Mouse (Mus musculus) kidney, adult 8-10 months (tissue): Measurements from ENCODE around the gene Ttll10.
A peak's percentile ranks its signal among the peaks of the same experiment; 100 is the strongest.

Source experiments
- DNase-seq, 2 experiments: peaks; one replicate each; pipeline ENCODE4 v3.0.0; 2022

Gene Ttll10

DNA sequence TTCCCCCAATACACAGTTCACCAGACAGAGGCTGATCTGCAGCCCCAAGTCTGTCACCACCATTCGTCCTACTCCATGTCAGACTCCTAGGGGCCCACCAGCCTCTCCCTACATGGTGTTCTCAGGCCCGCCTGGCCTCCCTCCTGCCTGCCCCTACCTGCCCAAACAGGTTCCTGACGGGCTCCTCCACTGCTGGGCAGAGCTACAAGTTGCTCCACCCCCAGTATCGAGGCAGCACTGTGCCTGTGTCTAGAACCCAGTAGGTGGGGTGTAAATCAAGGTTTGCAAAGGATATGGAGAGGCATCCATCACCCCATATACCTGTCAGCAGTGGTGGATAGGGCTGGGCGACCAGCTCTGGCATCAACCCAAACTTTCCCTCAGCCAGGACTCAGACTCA lies at the start of gene Ttll10:
Gene Ttll10, minus strand, starts transcription at position 154 of the 400 bp plus-strand sequence.
- DNase-seq = peak; percentile 61 to 79

DNA sequence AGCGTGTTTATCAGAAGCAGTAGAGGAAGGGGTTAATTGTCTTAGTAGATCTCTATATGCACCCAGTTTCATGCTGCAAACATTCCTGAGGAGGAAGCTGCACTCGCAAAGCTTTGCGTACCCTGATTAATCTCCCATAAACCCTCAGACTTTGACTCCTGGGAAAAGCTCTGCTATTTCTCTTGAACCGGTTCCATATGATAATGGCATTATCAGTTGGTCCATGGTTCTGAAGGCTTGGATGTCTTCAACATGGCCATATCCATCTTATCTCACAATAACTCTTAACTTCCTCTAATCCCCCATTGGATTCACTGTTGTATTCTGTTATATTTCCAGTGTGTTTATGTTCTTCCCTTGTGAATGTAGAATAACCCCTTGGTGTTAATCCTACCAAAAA lies 44.1 kb upstream of the Ttll10 start:
- no peak for DNase-seq

DNA sequence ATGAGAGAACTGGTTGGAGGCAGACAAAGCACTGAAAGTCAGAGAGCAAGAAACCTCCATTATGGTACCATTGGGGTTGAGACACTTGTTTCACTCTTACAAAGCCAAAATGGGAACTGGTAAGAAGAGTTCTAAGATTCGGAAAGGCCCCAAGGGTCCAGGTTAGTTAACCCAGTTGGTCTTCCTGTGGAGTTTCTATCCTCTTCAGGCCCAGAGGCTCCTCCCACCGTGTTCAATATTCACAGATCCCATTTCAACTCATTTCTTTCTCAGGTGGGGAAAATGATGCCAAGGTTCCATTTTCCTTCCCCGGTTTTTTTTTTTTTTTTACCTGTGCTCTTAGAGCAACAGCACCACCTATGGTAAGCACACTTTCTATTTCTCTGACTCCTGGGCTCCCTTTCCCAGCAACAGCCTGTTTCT lies 42.3 kb upstream of the Ttll10 start:
- DNase-seq = no peak

DNA sequence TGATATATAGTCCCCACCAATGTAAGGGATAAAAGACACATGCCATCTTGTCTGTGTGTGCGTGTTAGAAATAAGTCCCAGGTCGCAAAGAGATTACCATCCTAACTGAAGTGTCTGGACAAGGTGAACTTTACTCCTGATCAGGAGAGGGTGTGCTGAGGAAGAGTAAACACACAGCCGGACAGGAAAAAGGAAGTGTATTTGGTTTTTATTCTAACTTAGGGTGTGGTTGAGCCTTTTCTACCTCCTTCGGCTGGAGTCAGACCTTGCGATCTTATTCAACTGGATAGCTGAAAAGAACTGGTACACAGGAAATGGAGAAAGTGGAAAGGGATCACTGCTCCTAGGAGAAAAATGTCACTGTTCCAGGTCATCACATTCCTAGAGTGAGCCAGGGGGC lies 41.3 kb upstream of the Ttll10 start:
- no peak for DNase-seq

DNA sequence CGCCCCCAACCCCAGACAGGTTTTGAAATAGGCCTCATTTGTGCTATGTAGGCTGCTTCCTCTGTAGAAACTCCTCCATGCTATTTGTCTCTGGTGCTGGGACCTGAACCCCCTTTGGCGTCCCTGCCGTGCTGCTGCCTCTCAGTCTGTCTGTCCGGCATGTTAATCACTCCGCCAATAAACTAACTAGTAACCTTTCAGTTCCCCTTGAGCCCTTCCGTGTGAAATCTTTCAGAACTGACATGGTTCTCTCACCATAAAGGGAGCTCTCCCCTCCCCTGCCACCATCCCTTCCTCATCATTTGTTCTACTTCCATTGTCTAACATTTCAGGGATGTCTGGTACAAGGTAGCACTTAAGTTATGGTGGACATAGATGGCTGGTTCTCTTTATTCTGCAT lies 40.2 kb upstream of the Ttll10 start:
- DNase-seq = no peak

DNA sequence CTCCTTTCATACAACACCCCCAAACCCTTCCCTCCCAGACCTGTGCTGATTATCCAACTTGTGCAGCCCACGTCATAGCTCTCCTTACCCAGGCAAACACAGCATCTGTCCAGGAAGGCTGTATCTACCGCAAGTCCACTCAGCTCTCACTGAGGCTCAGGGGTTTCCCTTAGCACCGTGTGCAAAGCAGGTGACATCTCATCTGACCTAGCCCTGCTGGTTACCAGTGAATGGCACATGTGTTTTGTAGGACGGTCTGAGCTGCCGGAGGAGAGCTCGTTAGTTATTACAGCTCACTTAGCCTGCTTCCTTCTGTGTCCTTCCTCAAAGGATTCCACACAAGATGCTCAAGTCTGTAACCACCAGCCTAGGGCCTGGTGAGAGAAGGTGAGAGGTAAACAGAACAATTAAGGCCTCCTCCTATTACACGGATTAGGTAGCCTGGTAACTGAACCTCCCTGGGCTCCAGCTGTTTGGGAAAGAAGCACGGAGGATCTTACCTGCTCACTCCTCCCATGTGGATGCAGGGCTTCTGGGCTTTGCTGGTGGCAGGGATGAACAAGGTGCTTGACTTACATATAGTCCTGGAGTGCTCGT lies 38.7 kb upstream of the Ttll10 start:
- DNase-seq = no peak

DNA sequence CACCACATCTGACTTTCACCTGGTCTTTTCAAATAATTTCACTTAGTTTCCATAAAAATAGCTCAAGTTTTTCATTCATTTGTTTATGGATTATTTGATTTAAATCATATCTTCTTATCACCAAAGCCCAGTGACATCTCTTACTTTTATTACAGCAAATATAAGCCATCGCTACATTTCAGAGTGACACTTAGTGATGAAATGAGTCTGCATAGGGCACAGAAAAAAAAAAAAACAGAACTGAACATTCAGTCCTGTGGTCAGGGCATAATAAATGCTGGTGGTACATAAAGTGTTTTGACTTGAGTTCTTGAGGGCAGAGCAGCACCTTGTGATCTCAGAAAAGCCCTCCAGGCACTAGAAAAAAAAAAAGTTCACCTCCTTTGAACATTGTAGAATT lies 37.0 kb upstream of the Ttll10 start:
- DNase-seq = no peak

DNA sequence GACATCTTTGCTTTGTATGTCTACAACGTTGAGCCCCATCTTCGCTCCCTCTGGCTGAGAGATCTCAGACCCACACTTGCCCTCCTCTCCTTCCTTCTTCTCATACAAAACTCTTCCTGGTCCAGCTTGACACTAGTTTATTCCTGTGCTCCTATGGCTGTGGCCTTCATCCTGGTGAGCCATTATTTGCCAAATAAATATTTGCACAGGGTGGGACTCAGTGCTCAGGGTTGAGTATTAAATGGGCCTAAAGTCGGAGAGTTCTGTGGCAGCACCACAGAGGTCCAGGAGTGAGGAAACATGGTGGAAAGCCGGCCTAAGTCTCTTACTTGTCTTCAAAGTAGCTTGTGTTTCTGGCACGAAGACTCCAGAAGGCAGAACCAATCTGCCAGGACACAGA lies 34.5 kb upstream of the Ttll10 start:
- DNase-seq = no peak

DNA sequence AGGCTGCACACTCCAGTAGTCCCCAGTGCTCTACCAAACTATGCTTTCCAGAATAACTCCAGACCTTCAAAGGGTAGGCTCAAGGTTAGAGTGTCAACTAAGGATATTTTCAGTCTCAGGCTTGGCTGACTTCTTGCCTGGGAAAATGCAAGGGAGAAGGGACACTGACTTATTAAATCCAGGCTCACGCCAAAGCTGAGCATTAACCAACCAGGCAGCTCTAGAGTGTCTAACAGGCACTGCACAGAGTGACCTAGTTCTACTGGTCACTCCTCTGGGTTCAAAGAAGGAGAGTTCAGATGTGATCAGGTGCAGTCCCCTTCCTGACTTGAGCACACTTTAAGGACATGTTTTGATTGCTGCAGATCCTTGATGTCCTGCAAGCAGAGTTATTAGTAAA lies 33.6 kb upstream of the Ttll10 start:
- peak; percentile 47 to 69 for DNase-seq

DNA sequence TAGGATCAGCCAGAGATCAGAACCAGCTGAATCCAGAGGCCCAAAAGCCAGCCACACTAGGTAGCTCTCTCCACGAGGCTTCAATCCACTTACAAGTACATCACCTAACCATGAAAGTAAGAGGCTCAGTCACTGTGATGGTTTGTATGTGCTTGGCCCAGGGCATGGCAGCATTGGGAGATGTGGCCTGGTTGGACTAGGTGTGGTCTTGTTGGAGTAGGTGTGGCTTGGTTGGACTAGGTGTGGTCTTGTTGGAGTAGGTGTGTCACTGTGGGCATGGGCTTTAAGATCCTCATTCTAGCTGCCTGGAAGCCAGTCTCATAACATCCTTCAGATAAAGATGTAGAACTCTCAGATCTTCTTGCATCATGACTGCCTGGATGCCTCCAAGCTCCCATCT lies 32.0 kb upstream of the Ttll10 start:
- no peak for DNase-seq

DNA sequence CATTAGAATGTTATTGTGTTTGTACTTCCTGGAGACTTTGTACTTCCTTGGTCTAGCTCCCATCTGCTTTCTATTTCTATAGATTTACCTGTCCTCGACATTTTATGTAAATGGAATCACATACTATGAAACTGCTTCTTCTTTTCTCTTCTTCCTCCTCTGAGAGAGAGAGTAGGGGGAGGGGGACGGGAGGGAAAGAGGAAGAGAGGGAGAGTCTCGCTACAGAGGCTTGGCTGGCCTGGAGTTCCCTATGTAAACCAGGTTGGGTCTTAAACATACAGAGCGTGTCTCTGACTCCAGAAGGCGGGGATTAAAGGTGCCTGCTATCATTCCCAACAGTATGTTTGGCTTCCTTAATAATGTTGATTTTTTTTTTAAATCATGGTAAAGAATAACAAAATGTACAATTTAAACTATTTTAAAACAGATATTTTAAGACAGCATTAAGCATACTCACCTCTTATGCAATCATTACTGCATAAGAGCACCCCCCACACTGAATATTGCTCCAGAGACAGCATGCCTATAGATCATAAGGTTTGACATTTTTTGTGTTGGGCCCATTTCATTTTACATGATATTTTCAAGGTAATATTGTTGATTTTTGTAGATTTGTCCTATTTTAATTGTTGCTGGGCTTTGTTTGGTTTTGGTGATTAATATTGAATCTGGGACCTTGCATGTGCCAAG lies 28.3 kb upstream of the Ttll10 start:
- DNase-seq = no peak

DNA sequence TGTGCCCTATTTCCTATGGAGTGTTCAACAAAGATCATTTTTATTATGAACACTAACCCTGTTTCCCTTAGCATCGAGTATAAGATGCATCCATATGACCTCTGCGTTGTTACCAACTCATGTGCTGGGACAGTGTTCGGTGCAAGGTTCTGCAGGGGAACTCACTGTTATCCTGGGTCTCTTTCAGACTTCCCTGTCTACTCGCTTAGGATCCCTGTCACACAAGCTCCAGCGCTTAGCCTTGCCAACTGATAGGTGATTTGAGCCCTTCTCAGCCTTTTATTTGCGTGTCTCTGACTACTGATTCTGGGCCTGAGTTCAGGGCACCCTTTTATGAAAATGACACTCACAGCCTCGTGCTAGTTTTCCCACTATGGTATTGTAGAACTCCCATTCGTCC lies 26.0 kb upstream of the Ttll10 start:
- no peak for DNase-seq

DNA sequence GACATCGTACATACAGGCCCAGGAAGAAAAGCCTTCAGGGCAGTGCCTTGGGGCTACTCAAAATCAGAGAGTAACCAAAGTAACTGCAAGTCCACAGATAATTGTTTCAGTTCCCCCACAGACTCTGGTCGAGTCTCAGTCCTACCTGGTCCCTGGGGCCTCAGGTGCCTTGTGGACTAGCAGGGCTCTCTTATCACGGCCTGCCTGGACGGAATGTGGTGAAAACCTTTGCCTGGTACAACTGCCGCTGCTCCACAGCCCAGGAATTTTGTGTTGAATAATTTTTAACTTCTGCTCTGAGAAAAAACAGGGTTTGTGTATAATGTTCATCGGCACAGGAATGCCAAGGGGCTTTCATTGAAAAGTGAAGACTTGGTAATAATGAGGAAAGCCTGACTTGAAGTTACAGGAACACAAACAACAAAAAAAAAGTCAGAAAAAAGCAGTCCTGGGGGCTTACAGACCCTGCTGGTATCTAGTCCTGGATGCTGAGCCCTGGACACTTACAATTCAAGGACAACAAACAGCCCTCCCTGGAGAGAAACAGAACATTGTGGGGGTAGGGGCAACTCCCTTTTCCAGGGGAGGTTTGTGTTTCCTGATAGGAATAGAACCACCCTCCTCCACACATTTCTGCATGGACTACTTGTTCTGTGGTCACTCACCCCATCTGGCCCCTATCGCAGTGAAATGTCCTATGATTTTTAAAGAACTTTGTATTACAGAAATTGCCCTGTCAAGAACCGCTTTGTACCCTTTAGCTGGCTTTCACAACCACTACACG lies 25.1 kb upstream of the Ttll10 start:
- peak; percentile 77 to 81 for DNase-seq

DNA sequence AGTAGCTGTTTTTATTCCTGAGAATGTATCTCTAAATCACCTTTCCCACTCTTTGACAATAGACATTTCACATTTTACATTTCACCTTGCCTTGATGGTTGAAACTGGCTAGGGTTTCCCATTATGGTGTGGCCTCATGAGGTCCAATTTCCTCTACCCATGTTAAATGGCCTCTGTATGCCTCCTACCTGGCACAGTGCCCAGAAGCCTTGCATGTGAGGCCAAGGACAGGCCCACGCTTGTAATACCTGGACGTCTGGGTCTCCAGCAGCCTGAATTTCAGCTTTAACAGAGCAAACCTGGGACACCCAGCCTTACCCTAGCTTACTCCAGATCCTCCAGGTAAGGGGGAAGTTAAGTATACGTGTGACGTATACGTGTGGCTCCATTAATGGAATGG lies 24.1 kb upstream of the Ttll10 start:
- peak; percentile 89 to 91 for DNase-seq

DNA sequence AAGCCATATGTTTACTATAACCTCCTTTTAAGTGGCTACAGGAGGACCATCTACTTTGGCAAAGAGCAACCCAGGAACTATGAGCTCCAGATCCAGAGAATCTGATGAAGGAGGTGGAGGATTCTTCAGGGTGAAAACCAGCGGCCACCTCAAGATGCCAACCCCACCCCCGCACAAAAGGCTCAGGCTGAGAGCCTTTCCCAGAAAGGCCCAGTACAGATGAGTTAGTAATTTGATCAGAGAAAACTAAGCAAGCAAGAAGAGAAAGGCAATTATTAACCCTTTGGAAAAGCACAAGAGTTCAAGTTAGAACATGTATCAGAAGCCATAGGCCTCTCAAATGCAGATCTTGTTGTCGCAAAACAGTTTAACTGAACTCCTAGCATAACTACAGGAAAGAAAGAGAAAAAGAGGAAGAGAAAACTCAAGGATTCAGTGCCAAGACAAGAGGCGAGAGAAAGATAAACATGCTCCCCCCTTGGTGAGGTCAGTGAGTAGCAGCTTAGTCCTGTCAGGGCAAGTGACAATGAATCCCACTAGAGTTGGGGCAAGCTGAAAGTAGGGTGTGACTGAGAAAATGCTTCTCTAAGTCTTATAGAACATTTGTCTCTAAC lies 23.5 kb upstream of the Ttll10 start:
- DNase-seq = peak; percentile 61 to 64

DNA sequence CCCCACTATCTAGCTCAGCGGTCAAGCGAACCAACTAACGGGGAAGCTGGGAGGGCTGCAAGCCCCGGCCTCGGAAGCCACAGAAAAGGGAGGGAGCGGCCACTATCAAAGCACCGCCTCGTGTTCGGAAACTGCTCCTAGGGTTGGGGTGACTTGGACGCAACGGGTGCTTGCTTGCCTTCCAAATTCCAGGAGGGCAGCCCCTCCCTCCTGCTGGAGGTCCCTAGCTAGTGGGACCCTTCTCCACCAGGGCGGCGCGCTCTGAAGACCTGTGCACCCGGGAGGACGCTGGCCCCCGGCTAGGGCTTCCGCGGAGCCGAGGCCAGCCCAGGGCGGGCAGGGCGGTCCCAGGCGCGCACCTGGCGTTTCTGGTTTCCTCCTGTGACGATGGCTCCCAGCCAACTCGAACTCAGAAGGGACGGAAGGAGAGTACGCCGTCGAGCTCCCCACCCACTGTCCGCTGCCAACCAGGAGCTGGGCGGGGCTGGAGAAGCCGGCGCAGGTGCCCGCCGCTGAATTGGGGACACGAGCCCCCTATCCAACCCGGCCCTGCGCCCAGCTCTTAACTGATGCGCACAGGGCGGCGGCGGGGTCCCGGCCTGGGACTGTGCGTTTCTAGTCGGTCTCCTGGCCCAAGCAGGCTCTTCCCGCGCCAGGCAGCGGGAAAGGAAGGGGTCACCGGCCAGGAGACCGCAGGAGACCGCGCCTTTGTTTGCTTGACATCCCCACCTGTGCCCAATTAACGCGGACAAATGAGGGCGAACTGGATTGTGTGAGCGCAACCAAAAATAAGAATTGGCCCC lies 18.5 kb upstream of the Ttll10 start:
- DNase-seq = peak; percentile 76

DNA sequence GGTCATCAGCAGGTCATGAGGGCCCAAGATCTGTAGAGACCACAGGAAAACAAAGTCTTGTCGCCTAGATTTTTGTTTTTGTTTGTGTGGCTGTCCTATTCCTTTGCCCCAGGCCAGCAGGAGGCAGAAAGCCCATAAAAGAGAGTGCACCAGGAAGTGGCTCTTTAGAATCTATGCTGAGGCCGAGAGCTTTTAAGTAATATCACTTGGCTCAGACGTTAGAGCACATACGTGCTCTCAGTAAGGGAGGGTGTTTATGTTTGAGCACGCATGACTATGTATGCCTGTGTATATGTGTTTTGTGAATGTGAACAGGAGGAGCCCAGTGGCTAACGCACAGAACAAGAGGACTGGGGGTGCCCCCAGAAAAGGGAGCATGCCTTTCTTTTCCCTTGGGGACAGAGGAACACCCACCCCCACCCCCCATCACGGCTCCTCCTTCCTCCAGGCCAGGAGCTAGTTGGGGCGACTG lies 17.7 kb upstream of the Ttll10 start:
- DNase-seq = no peak

DNA sequence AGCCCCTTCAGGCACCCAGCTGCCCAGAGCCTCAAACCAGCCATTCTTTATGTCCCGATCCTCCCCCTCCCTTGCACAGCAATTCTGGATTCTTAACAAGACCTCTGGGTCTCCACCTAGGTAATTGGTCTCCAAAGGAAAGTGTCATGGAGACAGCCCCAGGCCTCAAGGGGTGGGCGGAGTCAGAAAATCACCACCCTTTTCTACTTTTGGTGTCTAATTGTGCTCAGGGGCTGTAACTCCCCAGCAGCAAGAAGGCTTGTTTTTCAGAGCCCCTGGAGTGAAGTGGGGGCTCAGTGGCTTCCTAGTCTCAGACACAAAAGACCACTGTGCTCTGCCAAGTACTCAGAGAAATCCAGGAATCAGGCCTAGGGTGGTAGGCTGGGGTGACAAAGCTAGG lies 11.5 kb upstream of the Ttll10 start:
- no peak for DNase-seq

DNA sequence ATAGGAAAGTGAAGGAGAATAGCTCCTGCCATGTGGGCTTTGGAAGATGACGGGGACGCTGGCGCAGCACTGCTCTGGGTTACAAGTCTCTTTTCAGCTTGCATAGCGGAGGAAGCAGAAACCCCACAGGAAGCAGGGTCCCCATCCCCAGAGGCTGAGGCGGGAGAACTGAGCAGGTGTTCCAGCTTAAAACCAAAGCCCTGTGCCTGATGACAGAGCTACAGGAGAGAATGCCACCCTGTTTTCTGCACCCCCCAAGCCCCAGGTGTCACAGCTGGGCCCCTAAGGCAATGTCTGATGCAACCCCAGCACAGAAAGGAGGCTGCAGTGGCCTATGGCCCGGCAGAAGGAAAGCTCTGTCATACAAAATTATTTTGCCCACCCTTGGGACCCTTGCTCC lies 11.1 kb upstream of the Ttll10 start:
- DNase-seq = no peak

DNA sequence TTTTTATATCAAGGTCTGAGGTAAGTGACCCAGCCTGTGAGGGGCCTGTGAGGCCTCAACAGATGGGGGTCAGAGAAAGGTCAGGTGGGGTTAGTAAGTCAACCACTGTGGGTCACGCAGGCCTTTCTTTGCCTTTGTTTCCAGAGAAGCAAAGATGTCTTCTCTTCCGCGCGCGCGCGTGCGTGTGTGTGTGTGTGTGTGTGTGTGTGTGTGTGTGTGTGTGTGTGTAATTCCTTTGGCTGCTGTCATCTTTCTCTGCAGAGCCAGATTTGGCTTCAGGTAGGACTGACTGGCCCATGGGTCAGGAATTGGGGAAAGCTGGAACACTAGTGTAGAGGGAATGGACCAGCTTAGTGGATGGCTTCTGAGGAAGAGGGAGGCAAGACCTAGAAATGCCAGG lies 10.5 kb upstream of the Ttll10 start:
- no peak for DNase-seq

DNA sequence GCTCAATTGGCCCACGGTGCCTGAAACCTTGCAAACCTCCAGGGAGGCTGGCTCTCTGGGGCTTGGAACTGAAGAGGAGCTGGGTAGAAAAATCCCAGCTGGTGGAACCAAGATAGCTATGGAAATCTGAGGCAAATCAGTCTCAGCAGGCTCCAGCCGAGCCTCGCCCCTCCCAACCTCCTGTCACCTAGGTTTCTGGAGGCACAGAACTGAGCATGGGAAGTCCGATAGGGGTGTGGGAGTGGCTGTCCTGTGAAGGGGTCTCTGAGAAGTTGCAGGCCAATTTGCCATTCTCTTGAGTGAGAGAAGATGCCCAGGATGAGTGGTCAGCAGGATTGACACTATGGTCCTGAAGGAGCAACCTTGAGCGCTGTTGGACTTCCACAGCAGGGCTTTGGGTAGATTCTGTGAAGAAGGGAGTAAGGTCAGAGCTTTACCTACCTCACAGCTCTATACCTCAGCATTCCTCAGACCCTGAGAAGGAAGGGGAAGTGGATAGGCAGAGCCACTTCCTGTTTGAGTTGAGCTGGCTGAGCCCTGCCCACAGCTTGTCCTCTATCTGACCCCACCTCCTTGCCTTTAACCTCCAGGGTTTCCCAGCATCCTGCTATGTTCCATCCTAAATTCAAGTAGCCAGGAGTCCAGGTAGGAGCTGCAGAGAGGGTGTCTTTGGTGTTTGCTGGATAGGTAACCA lies 8.2 kb upstream of the Ttll10 start:
- no peak for DNase-seq
